Mouse (Mus musculus) limb, embryonic 11.5 days (tissue): ENCODE results near the gene Gm6904. TPM values are rescaled to one million over a fixed set of nuclear protein-coding genes. Genes with fewer than 3 reads are reported as not detected.
"Not testable (repeated sequence)": the region's sequence is repeated elsewhere in the genome, so short reads cannot be mapped to it uniquely, and the experiment has no call there.

Source experiments
- ATAC-seq: fragments of 200-750 bp; cut with Nextera tagmentation; 2 replicates; pipeline ENCODE4 v1.8.0; 2017; ENCODE audit warnings: low read depth; ENCODE audit not compliant: insufficient number of reproducible peaks, low FRiP score, low TSS enrichment
- DNase-seq: peaks from one replicate; pipeline ENCODE4 v3.0.0-alpha.2; 2015; ENCODE audit warnings: low spot score
- H3K27ac ChIP-seq: fragments of 300-500 bp; sonication (generic); replicated peaks from 2 replicates; pipeline ENCODE4 v1.5.1; 2014; ENCODE audit warnings: low read depth, mild to moderate bottlenecking, low read length
- H3K27me3 ChIP-seq: fragments of 300-500 bp; sonication (generic); 2 replicates; pipeline ENCODE4 v1.6.1; 2014; ENCODE audit warnings: mild to moderate bottlenecking, low read length, mixed read lengths; ENCODE audit not compliant: control insufficient read depth, insufficient read depth
- H3K36me3 ChIP-seq: fragments of 300-500 bp; sonication (generic); 2 replicates; pipeline ENCODE4 v1.6.1; 2014; ENCODE audit warnings: mild to moderate bottlenecking, low read length, moderate library complexity, mixed read lengths; ENCODE audit not compliant: control insufficient read depth, insufficient read depth
- H3K4me1 ChIP-seq: fragments of 300-500 bp; sonication (generic); 2 replicates; pipeline ENCODE4 v1.6.1; 2014; ENCODE audit warnings: low read length, mixed read lengths; ENCODE audit not compliant: control insufficient read depth, insufficient read depth
- H3K4me2 ChIP-seq: fragments of 300-500 bp; sonication (generic); 2 replicates; pipeline ENCODE4 v1.6.1; 2014; ENCODE audit warnings: low read depth, mild to moderate bottlenecking, moderate library complexity; ENCODE audit not compliant: severe bottlenecking
- H3K4me3 ChIP-seq: fragments of 300-500 bp; sonication (generic); 2 replicates; pipeline ENCODE4 v1.5.1; 2014; ENCODE audit warnings: low read depth, low read length
- H3K9ac ChIP-seq: fragments of 300-500 bp; sonication (generic); 2 replicates; pipeline ENCODE4 v1.6.1; 2014; ENCODE audit warnings: mild to moderate bottlenecking, low read length
- H3K9me3 ChIP-seq: fragments of 300-500 bp; sonication (generic); 2 replicates; pipeline ENCODE4 v1.6.1; 2016; ENCODE audit warnings: low read length; ENCODE audit not compliant: control insufficient read depth
- WGBS: fragments of 180-500 bp; shearing (Covaris S2); extraction: QIAGEN DNeasy Blood & Tissue Kit; methylation state at CpG from one replicate; pipeline ENCODE4 v1.1.7; 2014; 5-methylcytosine and 5-hydroxymethylcytosine counted together
- polyA plus RNA-seq: library from polyadenylated mRNA; unstranded; fragments of >200 nt; fragmentation: Nextera tagmentation; extraction: Ambion mirVana; gene quantifications from 2 replicates; pipeline ENCODE4 v1.2.1, GENCODE M21; 2014

Gm6904 gene
- polyA plus RNA-seq, result not detected in 2 replicates

- WGBS, result 78% methylated on average over 3 of the region's 3 CpGs
- no peak for DNase-seq
- no peaks in the 10 kb centered on the region for H3K36me3 ChIP-seq
- H3K27me3 ChIP-seq, result no peaks in the 10 kb centered on the region
- H3K9me3 ChIP-seq, result no peaks in the 10 kb centered on the region
- H3K9ac ChIP-seq, result no peak within 1 kb of the TSS
- H3K4me2 ChIP-seq, result no peak within 1 kb of the TSS
- no peak within 1 kb of the TSS for H3K4me3 ChIP-seq
- no peaks in the 10 kb centered on the region for H3K4me1 ChIP-seq
- no peak within 1 kb of the TSS for H3K27ac ChIP-seq
- no peak for ATAC-seq
Observed at GRCm38 (mm10) chr14:59260056-59260455, at the start of gene Gm6904. Gene Gm6904, minus strand, starts transcription at chr14:59260216.

GRCm38 (mm10) chr14:59297391-59297790 lies 37.4 kb upstream of the Gm6904 start, which contains the start of gene Phf11a:
Gene Phf11a, minus strand, starts transcription at chr14:59297522.
- not testable (repeated sequence) for H3K27me3 ChIP-seq, H3K4me1 ChIP-seq, H3K27ac ChIP-seq, H3K4me2 ChIP-seq, H3K9ac ChIP-seq, H3K4me3 ChIP-seq, H3K9me3 ChIP-seq, H3K36me3 ChIP-seq, DNase-seq, ATAC-seq
- WGBS, result 58% methylated on average over 1 of the region's 1 CpGs

GRCm38 (mm10) chr14:59291769-59292168 lies 31.8 kb upstream of the Gm6904 start:
- not testable (repeated sequence) for H3K4me1 ChIP-seq, H3K9ac ChIP-seq, H3K9me3 ChIP-seq, H3K27ac ChIP-seq, DNase-seq, H3K36me3 ChIP-seq, ATAC-seq, H3K4me2 ChIP-seq, H3K27me3 ChIP-seq, H3K4me3 ChIP-seq

- not testable (repeated sequence) for H3K4me3 ChIP-seq, ATAC-seq, DNase-seq, H3K4me1 ChIP-seq, H3K9me3 ChIP-seq, H3K27me3 ChIP-seq, H3K27ac ChIP-seq, H3K36me3 ChIP-seq, H3K9ac ChIP-seq, H3K4me2 ChIP-seq
- whole genome bisulfite sequencing, result 80% methylated on average over 4 of the region's 4 CpGs
Observed at GRCm38 (mm10) chr14:59274961-59275360, 14.9 kb upstream of the Gm6904 start.

- not testable (repeated sequence) for H3K4me3 ChIP-seq, H3K9me3 ChIP-seq, ATAC-seq, H3K27ac ChIP-seq, H3K9ac ChIP-seq, H3K4me1 ChIP-seq, DNase-seq, H3K4me2 ChIP-seq, H3K36me3 ChIP-seq, H3K27me3 ChIP-seq
- WGBS, result 96% methylated on average over 1 of the region's 1 CpGs
Observed at GRCm38 (mm10) chr14:59255861-59256260, 4.2 kb downstream of the Gm6904 start.

- H3K9me3 ChIP-seq, ATAC-seq, H3K4me3 ChIP-seq, H3K4me1 ChIP-seq, H3K27ac ChIP-seq, H3K9ac ChIP-seq, H3K4me2 ChIP-seq, H3K36me3 ChIP-seq, H3K27me3 ChIP-seq: not testable (repeated sequence)
- 63% methylated on average over 5 of the region's 5 CpGs for WGBS
- DNase-seq, result peak; percentile 23
Observed at GRCm38 (mm10) chr14:59250350-59250749, 9.7 kb downstream of the Gm6904 start.

GRCm38 (mm10) chr14:59233635-59234034 lies 26.4 kb downstream of the Gm6904 start:
- H3K4me1 ChIP-seq, result no peaks in the 10 kb centered on the region
- no peak overlapping the region for H3K9ac ChIP-seq
- 96% methylated on average over 9 of the region's 9 CpGs for WGBS
- peaks cover 2% of the 10 kb centered on the region; the same call in 1 of the 2 replicates for H3K9me3 ChIP-seq
- H3K36me3 ChIP-seq, result peaks cover 20% of the 10 kb centered on the region
- H3K27ac ChIP-seq, result no peak overlapping the region
- no peak overlapping the region for H3K4me2 ChIP-seq
- DNase-seq (no peak), ATAC-seq (no peak)
- H3K4me3 ChIP-seq, result no peak overlapping the region
- H3K27me3 ChIP-seq, result no peaks in the 10 kb centered on the region

GRCm38 (mm10) chr14:59232003-59232402 lies 28.0 kb downstream of the Gm6904 start:
- no peak overlapping the region for H3K27ac ChIP-seq
- no peaks in the 10 kb centered on the region for H3K27me3 ChIP-seq
- H3K4me3 ChIP-seq, result no peak overlapping the region
- H3K4me2 ChIP-seq, result no peak overlapping the region
- 67% methylated on average over 5 of the region's 5 CpGs for WGBS
- no peak overlapping the region for H3K9ac ChIP-seq
- H3K36me3 ChIP-seq, result peaks cover 16% of the 10 kb centered on the region; the same call in 1 of the 2 replicates
- no peak for DNase-seq
- no peaks in the 10 kb centered on the region for H3K4me1 ChIP-seq
- H3K9me3 ChIP-seq, result no peaks in the 10 kb centered on the region
- ATAC-seq, result no peak

GRCm38 (mm10) chr14:59230331-59230966 lies 29.6 kb downstream of the Gm6904 start:
- Histone ChIP-seq H3K36me3 (peaks cover 15% of the 10 kb centered on the region; the same call in 1 of the 2 replicates), H3K4me3 (no peak overlapping the region), H3K27me3 (no peaks in the 10 kb centered on the region), H3K4me2 (no peak overlapping the region), H3K27ac (no peak overlapping the region), H3K9me3 (no peaks in the 10 kb centered on the region), H3K4me1 (no peaks in the 10 kb centered on the region), H3K9ac (no peak overlapping the region)
- 94% methylated on average over 21 of the region's 21 CpGs for WGBS
- DNase-seq (no peak), ATAC-seq (no peak)
